Mouse (Mus musculus): ENCODE results near the gene Taf1b. TPM values are rescaled to one million over a fixed set of nuclear protein-coding genes. Genes with fewer than 3 reads are reported as not detected.

Gene Taf1b
- polyA plus RNA-seq, 1 experiment from 2014 or later = 38.7 TPM

DNA sequence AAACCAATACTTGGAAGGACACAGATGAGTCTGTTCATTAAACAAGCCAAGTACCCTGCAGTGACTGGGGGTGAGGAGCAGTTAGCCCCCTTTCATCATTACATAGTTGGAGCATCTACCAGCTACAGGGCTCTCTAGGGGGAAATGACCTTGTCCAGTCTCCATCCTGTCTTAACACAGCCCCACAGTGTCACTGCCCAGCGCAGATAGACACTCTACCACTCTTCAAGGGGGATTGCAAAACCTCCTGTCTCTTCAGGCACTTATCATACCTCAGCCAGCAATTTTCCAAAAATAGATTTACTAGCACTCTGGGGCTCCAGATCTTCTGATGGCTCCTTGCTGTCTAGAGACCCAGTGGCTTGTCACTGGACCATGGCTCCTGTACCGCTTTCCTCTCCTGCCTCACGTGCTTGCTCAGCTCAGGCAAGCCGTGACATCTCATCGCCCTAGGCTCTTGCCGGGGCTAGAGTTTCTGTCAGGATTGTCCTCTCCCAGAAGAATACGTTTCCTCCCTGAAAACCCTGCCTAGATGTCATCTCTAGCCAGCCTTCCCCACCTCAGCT, 65.3 kb downstream of the Taf1b start:
- no peak overlapping the region for H3K4me2 ChIP-seq
- H3K27me3 ChIP-seq (replicated peaks) = no peaks in the 10 kb centered on the region
- no peak for ATAC-seq (replicated peaks)
- no peak overlapping the region for H3K9ac ChIP-seq
- H3K9me3 ChIP-seq = no peaks in the 10 kb centered on the region
- H3K27ac ChIP-seq = no peak overlapping the region
- H3K4me1 ChIP-seq = no peaks in the 10 kb centered on the region
- 0 out of 2 replicates have a peak, but pooled peaks cover 6% of the 10 kb centered on the region for H3K36me3 ChIP-seq (replicated peaks)
- 91% methylated on average over 7 of the region's 7 CpGs for WGBS
- H3K4me3 ChIP-seq = no peak overlapping the region

DNA sequence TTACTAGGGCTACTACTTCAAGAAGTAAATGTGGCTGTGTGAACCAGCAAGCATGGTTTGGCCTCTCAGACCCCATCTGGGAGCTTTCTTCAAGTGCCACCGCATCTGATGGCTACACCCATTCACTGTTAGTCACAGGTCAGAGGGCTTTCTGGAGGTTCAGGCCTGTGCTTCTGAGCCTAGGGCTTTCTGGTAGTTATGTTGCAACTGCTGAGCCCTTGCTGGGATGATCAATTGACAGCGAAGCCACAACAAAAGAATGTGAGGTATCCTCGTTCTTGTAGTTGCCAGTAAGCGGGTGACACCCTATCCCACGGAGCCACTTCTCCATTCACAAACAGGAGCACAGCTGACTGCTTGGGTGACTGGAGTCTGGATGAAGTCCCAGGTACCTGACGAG, 67.2 kb downstream of the Taf1b start:
- ATAC-seq (replicated peaks) = no peak
- no peak overlapping the region for H3K4me2 ChIP-seq
- 76% methylated on average over 6 of the region's 6 CpGs for WGBS

DNA sequence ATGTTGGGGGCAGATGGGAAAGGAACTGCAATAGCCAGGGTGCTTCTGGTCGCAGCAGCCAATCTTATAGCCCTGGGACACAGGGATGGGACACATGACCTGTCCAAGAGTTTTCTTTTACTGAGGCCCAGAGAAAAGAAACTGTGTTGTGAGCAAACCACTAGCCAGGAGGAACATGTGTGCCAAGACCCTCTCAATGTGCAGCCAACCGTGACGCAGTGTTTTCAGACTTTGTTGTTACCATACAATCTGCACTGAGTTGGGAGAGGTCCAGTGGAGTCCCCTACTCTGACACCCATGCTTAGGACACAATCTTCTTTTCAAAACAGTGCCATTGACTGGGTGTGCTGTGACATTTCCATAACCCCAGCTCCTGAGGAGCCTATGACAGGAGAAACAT, 69.4 kb downstream of the Taf1b start:
- Histone ChIP-seq H3K9me3 (no peaks in the 10 kb centered on the region), H3K27me3 (replicated peaks) (peaks cover 12% of the 10 kb centered on the region; the same call in 1 of the 2 replicates), H3K4me1 (peaks cover 7% of the 10 kb centered on the region; the same call in 1 of the 2 replicates), H3K4me2 (no peak overlapping the region), H3K36me3 (replicated peaks) (no peaks in the 10 kb centered on the region), H3K9ac (no peak overlapping the region), H3K27ac (no peak overlapping the region), H3K4me3 (no peak overlapping the region)
- no peak for ATAC-seq (replicated peaks)
- 80% methylated on average over 3 of the region's 3 CpGs for WGBS

More for the DNA sequence above, 67.2 kb downstream of the Taf1b start:
- H3K27me3 ChIP-seq (replicated peaks) = no peaks in the 10 kb centered on the region; the same call in 1 of the 2 replicates
- H3K4me3 ChIP-seq = no peak overlapping the region
- no peaks in the 10 kb centered on the region for H3K4me1 ChIP-seq
- no peak overlapping the region for H3K9ac ChIP-seq
- no peaks in the 10 kb centered on the region for H3K9me3 ChIP-seq
- H3K27ac ChIP-seq = no peak overlapping the region
- H3K36me3 ChIP-seq (replicated peaks) = no peaks in the 10 kb centered on the region

DNA sequence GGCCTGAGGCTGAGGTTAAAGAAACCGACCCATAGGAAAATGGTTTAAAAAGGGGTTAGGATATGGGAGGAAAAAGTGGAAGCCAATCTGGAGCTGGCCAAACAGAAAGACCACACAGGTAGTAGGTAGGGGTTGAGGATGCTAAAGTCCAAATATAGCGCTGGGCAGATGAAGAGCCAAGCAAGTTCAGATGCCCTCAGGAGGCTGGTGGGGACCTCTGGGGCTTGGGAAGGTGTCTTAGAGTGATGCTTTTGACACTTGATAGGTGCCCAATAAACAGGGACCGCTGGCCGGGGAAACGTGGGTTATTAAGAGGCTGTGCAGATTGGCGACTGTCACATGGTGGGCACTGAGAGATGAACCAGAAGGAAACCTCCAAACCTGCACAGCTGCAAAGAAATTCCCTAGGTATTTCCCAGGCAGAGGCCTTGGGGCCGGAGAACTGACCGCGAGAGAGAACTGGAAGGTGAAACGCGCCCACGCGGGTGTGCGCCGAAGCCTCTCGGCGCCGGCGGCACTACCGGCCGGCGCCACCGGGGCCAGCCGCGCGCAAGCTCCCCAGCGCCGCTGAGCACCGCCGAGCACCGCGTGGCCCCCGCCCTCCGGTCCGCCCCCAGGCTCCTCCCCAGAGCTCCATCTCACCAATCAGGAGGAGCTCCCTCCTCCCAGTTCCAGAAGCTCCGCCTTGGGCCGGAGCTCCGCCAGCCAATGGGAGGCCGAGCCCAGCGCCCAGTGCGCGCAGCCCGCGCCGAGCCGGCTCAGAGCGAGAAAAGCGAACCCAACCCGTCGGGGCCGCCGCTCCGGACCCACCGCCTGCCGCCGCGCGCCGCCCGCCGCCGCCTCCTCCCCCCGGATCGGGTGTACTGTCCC, 73.6 kb downstream of the Taf1b start, which contains the start of gene Grhl1:
Gene Grhl1, plus strand, starts transcription at position 761 of the 870 bp plus-strand sequence.
- peaks cover 8% of the 10 kb centered on the region; the same call in 1 of the 2 replicates for H3K4me1 ChIP-seq
- H3K27me3 ChIP-seq (replicated peaks) = peaks cover 26% of the 10 kb centered on the region; the same call in 1 of the 2 replicates
- no peak within 1 kb of the TSS for H3K27ac ChIP-seq
- ATAC-seq (replicated peaks) = peak; percentile 99
- WGBS = 2% methylated on average over 56 of the region's 64 CpGs
- peak within 1 kb of the TSS; percentile 77 for H3K4me2 ChIP-seq
- H3K4me3 ChIP-seq = peak within 1 kb of the TSS; percentile 72
- H3K9ac ChIP-seq = peak within 1 kb of the TSS; percentile 55
- no peaks in the 10 kb centered on the region for H3K36me3 ChIP-seq (replicated peaks)
- no peaks in the 10 kb centered on the region for H3K9me3 ChIP-seq

DNA sequence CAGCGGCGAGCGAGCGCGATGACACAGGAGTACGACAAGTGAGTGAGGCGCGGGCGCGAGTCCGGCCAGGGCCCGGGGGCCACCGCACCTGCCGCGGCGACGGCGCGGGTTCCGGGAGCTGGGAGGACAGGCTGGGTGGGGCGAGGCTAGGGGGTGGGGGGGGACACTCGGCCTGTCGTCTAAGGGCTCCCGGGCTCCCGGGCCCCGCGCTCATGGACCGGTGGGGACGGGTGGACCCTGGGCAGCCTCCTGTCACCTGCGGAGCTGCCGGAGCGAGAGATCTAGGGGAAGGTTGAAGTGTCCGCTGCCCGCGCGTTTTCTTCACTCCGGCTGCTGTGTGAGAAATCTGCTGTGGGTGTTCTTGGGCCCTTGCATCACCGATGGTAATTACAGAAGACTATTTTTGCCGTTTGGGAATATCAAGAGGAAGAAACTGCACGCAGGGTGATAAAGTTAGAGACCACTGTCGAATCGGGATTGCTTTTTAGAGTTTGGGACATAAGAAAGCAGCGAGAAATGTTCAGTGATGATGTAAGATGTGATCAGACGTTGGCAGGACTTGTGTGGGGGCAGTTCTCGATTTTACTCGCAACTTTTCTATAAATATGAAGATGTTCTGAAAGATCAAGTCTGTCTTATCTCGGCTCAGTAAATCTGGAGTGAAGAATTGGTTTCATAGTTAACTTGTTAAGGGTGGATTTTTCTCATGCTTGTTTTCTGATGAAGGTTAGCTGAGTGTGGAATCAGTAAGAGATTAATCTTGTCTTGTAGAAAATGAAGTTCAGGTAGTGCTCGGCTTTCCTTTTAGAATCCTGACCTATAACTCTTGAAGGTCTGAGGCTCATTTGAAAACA, 74.5 kb downstream of the Taf1b start:
- peak overlapping the region; percentile 55 for H3K9ac ChIP-seq
- WGBS = 5% methylated on average over 48 of the region's 48 CpGs
- peak overlapping the region; percentile 72 for H3K4me3 ChIP-seq
- peak; percentile 74 for ATAC-seq (replicated peaks)
- no peaks in the 10 kb centered on the region for H3K36me3 ChIP-seq (replicated peaks)
- H3K27me3 ChIP-seq (replicated peaks) = peaks cover 26% of the 10 kb centered on the region; the same call in 1 of the 2 replicates
- no peaks in the 10 kb centered on the region for H3K9me3 ChIP-seq
- peaks cover 8% of the 10 kb centered on the region; the same call in 1 of the 2 replicates for H3K4me1 ChIP-seq
- peak overlapping the region; percentile 77 for H3K4me2 ChIP-seq
- no peak overlapping the region for H3K27ac ChIP-seq

GRCm38 (mm10) chr12:24573275-24573580, 75.1 kb downstream of the Taf1b start:
- H3K4me1 ChIP-seq = peaks cover 8% of the 10 kb centered on the region; the same call in 1 of the 2 replicates
- ATAC-seq (replicated peaks) = no peak
- no peaks in the 10 kb centered on the region for H3K9me3 ChIP-seq
- WGBS = 63% methylated on average over 3 of the region's 3 CpGs
- no peak overlapping the region for H3K4me3 ChIP-seq
- no peak overlapping the region for H3K4me2 ChIP-seq
- no peak overlapping the region for H3K27ac ChIP-seq
- H3K36me3 ChIP-seq (replicated peaks) = no peaks in the 10 kb centered on the region
- no peak overlapping the region for H3K9ac ChIP-seq
- H3K27me3 ChIP-seq (replicated peaks) = peaks cover 26% of the 10 kb centered on the region; the same call in 1 of the 2 replicates

- Histone ChIP-seq H3K4me2 (no peak overlapping the region), H3K27ac (no peak overlapping the region), H3K9me3 (no peaks in the 10 kb centered on the region), H3K27me3 (replicated peaks) (peaks cover 26% of the 10 kb centered on the region; the same call in 1 of the 2 replicates), H3K4me3 (no peak overlapping the region), H3K36me3 (replicated peaks) (no peaks in the 10 kb centered on the region), H3K4me1 (peaks cover 8% of the 10 kb centered on the region; the same call in 1 of the 2 replicates), H3K9ac (no peak overlapping the region)
- 51% methylated on average over 7 of the region's 7 CpGs for WGBS
- no peak for ATAC-seq (replicated peaks)
These were observed 76.7 kb downstream of the Taf1b start for GRCm38 (mm10) chr12:24574870-24575269.

DNA sequence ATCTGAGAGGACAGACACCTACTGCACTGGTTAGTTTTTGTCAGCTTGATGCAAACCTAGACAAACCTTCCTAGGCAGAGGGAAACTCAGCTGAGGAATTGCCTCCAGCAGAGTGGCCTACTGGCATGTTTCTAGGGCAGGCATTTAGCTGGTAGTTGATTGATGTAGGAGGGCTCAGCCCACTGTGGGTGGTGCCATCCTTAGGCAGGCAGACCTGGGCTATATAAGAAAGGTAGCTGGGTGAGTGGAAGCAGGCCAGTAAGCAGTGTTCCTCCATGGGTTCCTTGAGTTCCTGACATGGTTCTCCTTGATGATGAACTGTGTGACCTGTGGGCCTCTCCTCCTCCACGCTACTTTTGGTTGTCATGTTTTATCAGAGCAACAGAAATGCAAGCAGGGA, 82.3 kb downstream of the Taf1b start:
- H3K4me2 ChIP-seq = no peak overlapping the region
- ATAC-seq (replicated peaks) = no peak
- no peak overlapping the region for H3K4me3 ChIP-seq
- H3K9me3 ChIP-seq = no peaks in the 10 kb centered on the region
- H3K27me3 ChIP-seq (replicated peaks) = no peaks in the 10 kb centered on the region
- H3K9ac ChIP-seq = no peak overlapping the region
- H3K36me3 ChIP-seq (replicated peaks) = no peaks in the 10 kb centered on the region
- H3K27ac ChIP-seq = no peak overlapping the region
- no peaks in the 10 kb centered on the region for H3K4me1 ChIP-seq
- 91% methylated on average over 1 of the region's 1 CpGs for WGBS

DNA sequence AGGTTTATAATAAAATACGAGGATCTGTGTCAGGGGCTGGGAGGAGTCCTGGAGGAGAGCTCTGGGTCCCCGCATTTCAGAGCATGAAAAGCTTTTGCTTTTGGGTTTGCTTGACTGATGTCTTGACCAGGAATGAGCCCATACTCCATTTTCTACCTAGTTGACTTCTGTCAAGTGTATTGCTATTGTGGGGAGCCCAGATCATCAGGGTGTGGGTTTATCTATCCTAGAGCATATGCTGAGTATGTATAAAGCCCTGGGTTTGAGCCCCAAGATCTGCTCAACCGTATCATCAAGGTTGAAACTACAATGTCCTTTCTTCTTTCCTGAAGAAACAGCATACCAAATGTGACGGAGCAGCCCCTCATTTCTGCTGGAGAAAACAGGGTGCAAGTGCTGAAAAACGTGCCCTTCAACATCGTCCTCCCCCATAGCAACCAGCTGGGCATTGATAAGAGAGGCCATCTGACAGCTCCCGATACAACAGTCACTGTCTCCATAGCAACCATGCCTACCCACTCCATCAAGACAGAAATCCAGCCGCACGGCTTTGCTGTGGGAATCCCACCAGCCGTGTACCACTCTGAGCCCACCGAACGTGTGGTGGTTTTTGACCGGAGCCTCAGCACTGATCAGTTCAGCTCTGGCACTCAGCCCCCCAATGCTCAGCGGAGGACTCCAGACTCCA, 83.0 kb downstream of the Taf1b start:
- H3K36me3 ChIP-seq (replicated peaks) = no peaks in the 10 kb centered on the region
- no peak overlapping the region for H3K4me3 ChIP-seq
- H3K27ac ChIP-seq = no peak overlapping the region
- no peak overlapping the region for H3K4me2 ChIP-seq
- H3K9ac ChIP-seq = no peak overlapping the region
- H3K27me3 ChIP-seq (replicated peaks) = no peaks in the 10 kb centered on the region
- no peaks in the 10 kb centered on the region for H3K9me3 ChIP-seq
- peak; percentile 63 for ATAC-seq (replicated peaks)
- H3K4me1 ChIP-seq = no peaks in the 10 kb centered on the region
- 58% methylated on average over 14 of the region's 14 CpGs for WGBS

- no peak for ATAC-seq (replicated peaks)
- H3K36me3 ChIP-seq (replicated peaks) = no peaks in the 10 kb centered on the region
- no peak overlapping the region for H3K4me3 ChIP-seq
- no peak overlapping the region for H3K9ac ChIP-seq
- no peak overlapping the region for H3K4me2 ChIP-seq
- H3K27me3 ChIP-seq (replicated peaks) = no peaks in the 10 kb centered on the region
- WGBS = 83% methylated on average over 3 of the region's 3 CpGs
- H3K27ac ChIP-seq = no peak overlapping the region
- H3K9me3 ChIP-seq = no peaks in the 10 kb centered on the region
- no peaks in the 10 kb centered on the region for H3K4me1 ChIP-seq
These were observed 85.5 kb downstream of the Taf1b start for GRCm38 (mm10) chr12:24583653-24584052.

DNA sequence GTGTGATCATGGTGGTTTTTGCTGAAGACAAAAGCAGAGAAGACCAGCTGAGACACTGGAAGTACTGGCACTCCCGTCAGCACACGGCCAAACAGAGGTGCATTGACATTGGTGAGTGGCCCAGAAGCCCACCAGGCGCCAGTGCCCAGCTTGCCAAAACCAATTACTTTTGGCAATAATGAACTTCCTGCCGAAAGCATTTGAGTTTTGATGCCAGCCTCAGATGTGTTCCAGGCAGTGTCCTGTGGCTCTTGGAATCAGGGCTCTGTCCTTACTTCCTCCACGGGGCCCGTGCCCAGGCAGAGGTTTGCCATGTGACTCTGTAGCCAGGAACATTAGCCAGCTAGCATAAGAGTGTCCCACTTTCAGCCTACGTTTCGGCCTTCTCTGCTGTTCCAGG, 86.7 kb downstream of the Taf1b start:
- no peak overlapping the region for H3K4me2 ChIP-seq
- no peak for ATAC-seq (replicated peaks)
- 90% methylated on average over 8 of the region's 8 CpGs for WGBS

More for the DNA sequence above, 86.7 kb downstream of the Taf1b start:
- Histone ChIP-seq H3K9ac (no peak overlapping the region), H3K27me3 (replicated peaks) (no peaks in the 10 kb centered on the region), H3K4me3 (no peak overlapping the region), H3K36me3 (replicated peaks) (no peaks in the 10 kb centered on the region), H3K4me1 (no peaks in the 10 kb centered on the region), H3K27ac (no peak overlapping the region), H3K9me3 (no peaks in the 10 kb centered on the region)

Data from midbrain, embryonic 15.5 days (tissue).